Mouse (Mus musculus) MEL (cell line): ENCODE data around the gene Spns1. TPM values are rescaled to one million over a fixed set of nuclear protein-coding genes. Genes with fewer than 3 reads are reported as not detected.

ENCODE experiments used
- DNase-seq: peaks from one replicate; pipeline ENCODE4 v3.0.0; 2011; ENCODE audit warnings: low read depth, low spot score
- H3K27ac ChIP-seq: 2 replicates; pipeline ENCODE4 v1.5.1; 2012; ENCODE audit warnings: low read depth, mild to moderate bottlenecking, control low read depth, low read length, moderate library complexity; ENCODE audit not compliant: control insufficient read depth
- H3K27me3 ChIP-seq, 2 experiments: fragments of 150-350 bp in 1 of 2; sonication (generic) in 1 of 2; 2 replicates each; pipeline ENCODE4 v1.6.1; 2012; ENCODE audit warnings: low read length in 2 of 2, mild to moderate bottlenecking in 2 of 2, improper control_type of control experiment in 1 of 2, moderate library complexity in 1 of 2; ENCODE audit not compliant: insufficient read depth in 2 of 2, control insufficient read depth in 1 of 2
- H3K36me3 ChIP-seq, 2 experiments: 2 replicates each; pipeline ENCODE4 v1.6.1; 2012 to 2014; ENCODE audit warnings: low read length in 2 of 2, improper control_type of control experiment in 1 of 2, inconsistent platforms in 1 of 2, mild to moderate bottlenecking in 1 of 2; ENCODE audit not compliant: insufficient read depth in 2 of 2, control insufficient read depth in 1 of 2
- H3K4me1 ChIP-seq, 2 experiments: fragments of 150-350 bp in 1 of 2; sonication (generic) in 1 of 2; 2 replicates each; pipeline ENCODE4 v1.6.1; 2012; ENCODE audit warnings: low read length in 2 of 2, improper control_type of control experiment in 1 of 2, mild to moderate bottlenecking in 1 of 2; ENCODE audit not compliant: insufficient read depth in 2 of 2, control insufficient read depth in 1 of 2
- H3K4me3 ChIP-seq, 2 experiments: fragments of 150-350 bp in 1 of 2; sonication (generic) in 1 of 2; 2 replicates each; pipeline ENCODE4 v1.5.1; 2012; ENCODE audit warnings: low read depth in 2 of 2, low read length in 2 of 2, mild to moderate bottlenecking in 2 of 2, moderate library complexity in 2 of 2, control low read depth in 1 of 2, improper control_type of control experiment in 1 of 2; ENCODE audit not compliant: control insufficient read depth in 1 of 2, insufficient read depth in 1 of 2
- H3K79me2 ChIP-seq: 2 replicates; pipeline ENCODE4 v1.6.1; 2012; ENCODE audit warnings: mild to moderate bottlenecking, low read length, moderate library complexity; ENCODE audit not compliant: control insufficient read depth, poor library complexity, insufficient read depth
- H3K9ac ChIP-seq: 2 replicates; pipeline ENCODE4 v1.6.1; 2012; ENCODE audit warnings: low read depth, mild to moderate bottlenecking, control low read depth, low read length, moderate library complexity; ENCODE audit not compliant: control insufficient read depth, poor library complexity, severe bottlenecking
- H3K9me3 ChIP-seq: fragments of 150-350 bp; sonication (generic); replicated peaks from 2 replicates; pipeline ENCODE4 v1.6.1; 2012; ENCODE audit warnings: mild to moderate bottlenecking, low read length, improper control_type of control experiment, moderate library complexity; ENCODE audit not compliant: insufficient read depth
- BHLHE40 ChIP-seq: IDR thresholded peaks from 2 replicates; pipeline ENCODE4 v1.6.1; 2012; ENCODE audit warnings: low read depth, mild to moderate bottlenecking, inconsistent platforms, low read length, improper control_type of control experiment, borderline replicate concordance
- CHD2 ChIP-seq: IDR thresholded peaks from 2 replicates; pipeline ENCODE4 v1.6.1; 2011; ENCODE audit warnings: low read length, improper control_type of control experiment
- E2F4 ChIP-seq: IDR thresholded peaks from 2 replicates; pipeline ENCODE4 v1.6.1; 2011; ENCODE audit warnings: low read depth, low read length, improper control_type of control experiment, borderline replicate concordance
- ELF1 ChIP-seq: IDR thresholded peaks from 2 replicates; pipeline ENCODE4 v1.6.1; 2014; ENCODE audit warnings: low read depth, mild to moderate bottlenecking, inconsistent platforms, low read length, improper control_type of control experiment, moderate library complexity
- ETS1 ChIP-seq: IDR thresholded peaks from 2 replicates; pipeline ENCODE4 v1.6.1; 2012; ENCODE audit warnings: low read depth, mild to moderate bottlenecking, inconsistent platforms, low read length, improper control_type of control experiment, moderate library complexity
- JUND ChIP-seq: IDR thresholded peaks from 2 replicates; pipeline ENCODE4 v1.6.1; 2011; ENCODE audit warnings: low read depth, mild to moderate bottlenecking, improper control_type of control experiment, low read length
- KAT2A ChIP-seq: conservative IDR thresholded peaks from 2 replicates; pipeline ENCODE4 v1.6.1; 2012; ENCODE audit warnings: low read depth, low read length, improper control_type of control experiment, inconsistent platforms
- MAFK ChIP-seq: IDR thresholded peaks from 2 replicates; pipeline ENCODE4 v1.6.1; 2011; ENCODE audit warnings: low read depth, mild to moderate bottlenecking, low read length, improper control_type of control experiment, borderline replicate concordance
- MAX ChIP-seq: IDR thresholded peaks from 2 replicates; pipeline ENCODE4 v1.6.1; 2011; ENCODE audit warnings: low read length, improper control_type of control experiment
- MEF2A ChIP-seq: IDR thresholded peaks from 2 replicates; pipeline ENCODE4 v1.6.1; 2014; ENCODE audit warnings: low read depth, mild to moderate bottlenecking, inconsistent platforms, low read length, improper control_type of control experiment; ENCODE audit not compliant: poor library complexity, insufficient replicate concordance, severe bottlenecking; ENCODE audit errors: extremely low read depth
- MXI1 ChIP-seq: IDR thresholded peaks from 2 replicates; pipeline ENCODE4 v1.6.1; 2011; ENCODE audit warnings: mild to moderate bottlenecking, low read depth, low read length, improper control_type of control experiment
- MYC ChIP-seq: IDR thresholded peaks from 2 replicates; pipeline ENCODE4 v1.6.1; 2011; ENCODE audit warnings: low read depth, mild to moderate bottlenecking, low read length, improper control_type of control experiment, moderate library complexity
- NELFE ChIP-seq: IDR thresholded peaks from 2 replicates; pipeline ENCODE4 v1.6.1; 2011; ENCODE audit warnings: low read depth, low read length, improper control_type of control experiment
- NRF1 ChIP-seq: IDR thresholded peaks from 2 replicates; pipeline ENCODE4 v1.6.1; 2014; ENCODE audit warnings: low read depth, mild to moderate bottlenecking, inconsistent platforms, low read length, improper control_type of control experiment, moderate library complexity; ENCODE audit not compliant: poor library complexity, insufficient read depth, severe bottlenecking
- RAD21 ChIP-seq: IDR thresholded peaks from 2 replicates; pipeline ENCODE4 v1.6.1; 2011; ENCODE audit warnings: mild to moderate bottlenecking, low read depth, low read length, improper control_type of control experiment
- SMC3 ChIP-seq: IDR thresholded peaks from 2 replicates; pipeline ENCODE4 v1.6.1; 2011; ENCODE audit warnings: low read depth, low read length, improper control_type of control experiment
- UBTF ChIP-seq: IDR thresholded peaks from 2 replicates; pipeline ENCODE4 v1.6.1; 2012; ENCODE audit warnings: low read depth, mild to moderate bottlenecking, inconsistent platforms, low read length, improper control_type of control experiment, moderate library complexity, borderline replicate concordance; ENCODE audit not compliant: insufficient read depth
- USF1 ChIP-seq: IDR thresholded peaks from 2 replicates; pipeline ENCODE4 v1.6.1; 2014; ENCODE audit warnings: low read depth, mild to moderate bottlenecking, inconsistent platforms, low read length, improper control_type of control experiment, moderate library complexity
- USF2 ChIP-seq, 2 experiments: IDR thresholded peaks; 2 replicates each; pipeline ENCODE4 v1.6.1; 2011 to 2012; ENCODE audit warnings: improper control_type of control experiment in 2 of 2, low read length in 2 of 2, borderline replicate concordance in 1 of 2, inconsistent platforms in 1 of 2, low read depth in 1 of 2, mild to moderate bottlenecking in 1 of 2; ENCODE audit not compliant: insufficient read depth in 1 of 2
- ZC3H11A ChIP-seq: IDR thresholded peaks from 2 replicates; pipeline ENCODE4 v1.6.1; 2012; ENCODE audit warnings: low read depth, mild to moderate bottlenecking, inconsistent platforms, low read length, improper control_type of control experiment
- ZMIZ1 ChIP-seq: IDR thresholded peaks from 2 replicates; pipeline ENCODE4 v1.6.1; 2012; ENCODE audit warnings: low read depth, mild to moderate bottlenecking, inconsistent platforms, low read length, improper control_type of control experiment, moderate library complexity
- ZNF384 ChIP-seq: IDR thresholded peaks from 2 replicates; pipeline ENCODE4 v1.6.1; 2012; ENCODE audit warnings: low read depth, mild to moderate bottlenecking, inconsistent platforms, low read length, improper control_type of control experiment
- polyA plus RNA-seq, 2 experiments: library from polyadenylated mRNA; stranded (reverse) in 1 of 2; unstranded in 1 of 2; fragments of >175 nt in 1 of 2; fragments of >200 nt in 1 of 2; gene quantifications; 2 replicates each; pipeline versions ENCODE4 v1.2.1 to v1.2.4; 2012; ENCODE audit warnings: low replicate concordance in 2 of 2, low read depth in 1 of 2; ENCODE audit not compliant: insufficient read length in 2 of 2, insufficient read depth in 1 of 2, missing spikeins in 1 of 2
- total RNA-seq: library from RNA; depleted of rRNA; stranded (reverse); fragments of 300-350 nt; gene quantifications from 2 replicates; pipeline ENCODE4 v1.2.3, GENCODE M21; 2012

Gene Spns1
- total and polyA plus RNA-seq, 3 experiments: 28.9 to 81.6 TPM; not detected in 1

DNA sequence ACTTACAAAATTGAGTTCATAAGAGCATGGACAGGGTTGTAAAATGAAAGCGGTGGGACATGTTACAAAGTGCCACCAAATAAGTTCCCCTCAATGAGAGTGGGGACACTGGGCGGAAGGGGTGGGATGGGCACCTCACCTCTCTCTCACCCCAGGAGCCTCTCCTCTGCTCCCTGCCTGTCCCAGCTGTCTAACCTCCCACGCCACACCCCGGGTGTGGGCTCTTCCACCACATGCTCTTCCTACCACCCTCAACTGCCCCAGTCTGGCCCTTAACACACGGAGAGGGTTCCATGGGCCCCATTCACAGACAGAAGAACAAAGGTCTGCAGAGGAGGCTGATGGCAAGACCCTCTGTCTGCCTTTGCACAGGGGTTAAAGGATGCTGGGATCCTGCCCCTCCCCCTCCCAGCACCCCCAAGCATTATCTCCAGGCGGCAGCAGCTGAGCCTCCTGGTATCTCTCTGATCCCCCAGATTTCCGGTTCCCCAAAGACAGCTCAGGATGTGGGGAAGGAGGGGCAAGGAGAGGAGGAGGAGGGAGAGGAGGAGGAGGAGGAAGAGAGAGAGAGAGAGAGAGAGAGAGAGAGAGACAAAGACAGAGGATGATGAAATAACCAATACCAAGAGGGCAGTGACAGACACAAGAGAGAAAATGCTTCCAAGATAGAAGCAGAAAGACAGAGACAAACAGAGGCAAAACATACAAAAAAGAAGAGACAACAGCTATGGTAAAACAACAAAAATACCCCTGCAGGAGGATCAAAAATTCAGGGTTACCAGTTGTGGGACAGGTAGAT, 20.3 kb downstream of the Spns1 start (continued):
- TF ChIP-seq BHLHE40 (peak; percentile 78), ELF1 (peak; percentile 70), NELFE (peak; percentile 55), NRF1 (no peak)

DNA sequence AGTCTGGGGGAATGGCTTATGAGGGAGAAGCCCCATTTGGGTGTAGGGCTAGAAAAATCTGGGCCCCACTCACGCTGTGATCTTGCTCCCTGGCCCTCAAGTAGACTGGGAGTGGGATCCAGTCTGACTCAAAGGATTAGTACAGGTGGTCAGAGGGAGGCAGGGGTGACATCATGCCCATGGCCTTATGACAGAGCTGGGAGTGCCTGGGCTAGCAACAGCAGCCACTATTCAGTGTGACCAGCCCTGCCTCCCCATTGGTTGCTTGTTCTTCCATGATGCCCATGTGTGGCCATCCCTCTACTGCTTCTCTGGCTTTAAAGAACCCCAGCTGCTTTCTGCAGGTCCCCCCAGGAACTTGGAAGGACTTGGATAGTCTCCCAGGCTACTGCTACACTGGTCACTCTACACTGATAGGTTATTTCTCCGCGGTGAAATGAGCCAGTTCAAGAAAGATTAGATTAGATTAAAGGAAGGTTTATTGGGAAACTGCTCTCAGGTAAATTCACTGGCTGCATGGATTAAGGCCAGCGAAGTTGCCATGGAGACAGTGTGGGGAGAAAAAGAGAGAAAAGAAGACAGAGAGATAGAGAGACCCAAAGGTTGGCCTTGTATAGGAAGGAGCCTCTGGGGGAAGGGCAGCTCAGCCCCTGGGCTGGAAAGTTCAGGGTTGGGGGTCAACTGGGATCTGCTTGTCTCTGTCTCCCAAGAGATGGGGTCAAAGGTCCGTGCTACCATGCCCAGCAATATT, 21.2 kb downstream of the Spns1 start:
- Histone ChIP-seq H3K9ac (peak overlapping the region; percentile 82), H3K36me3 (peaks cover 0 to 23% of the 10 kb centered on the region in 2 experiments; a peak in 2 of 4 replicates), H3K27me3 (no peaks in the 10 kb centered on the region), H3K27ac (peak overlapping the region; percentile 99), H3K4me3 (peak overlapping the region; percentile 48 to 58), H3K4me1 (peaks cover 5 to 37% of the 10 kb centered on the region in 2 experiments), H3K9me3 (no peaks in the 10 kb centered on the region), H3K79me2 (no peaks in the 10 kb centered on the region; the same call in 1 of the 2 replicates)
- no peak for TF ChIP-seq ZC3H11A
- TF ChIP-seq ELF1: no peak
- no peak for TF ChIP-seq CHD2
- TF ChIP-seq MEF2A: no peak
- TF ChIP-seq KAT2A: no peak
- no peak for TF ChIP-seq USF1
- no peak for TF ChIP-seq NELFE
- peak; percentile 77 for DNase-seq

DNA sequence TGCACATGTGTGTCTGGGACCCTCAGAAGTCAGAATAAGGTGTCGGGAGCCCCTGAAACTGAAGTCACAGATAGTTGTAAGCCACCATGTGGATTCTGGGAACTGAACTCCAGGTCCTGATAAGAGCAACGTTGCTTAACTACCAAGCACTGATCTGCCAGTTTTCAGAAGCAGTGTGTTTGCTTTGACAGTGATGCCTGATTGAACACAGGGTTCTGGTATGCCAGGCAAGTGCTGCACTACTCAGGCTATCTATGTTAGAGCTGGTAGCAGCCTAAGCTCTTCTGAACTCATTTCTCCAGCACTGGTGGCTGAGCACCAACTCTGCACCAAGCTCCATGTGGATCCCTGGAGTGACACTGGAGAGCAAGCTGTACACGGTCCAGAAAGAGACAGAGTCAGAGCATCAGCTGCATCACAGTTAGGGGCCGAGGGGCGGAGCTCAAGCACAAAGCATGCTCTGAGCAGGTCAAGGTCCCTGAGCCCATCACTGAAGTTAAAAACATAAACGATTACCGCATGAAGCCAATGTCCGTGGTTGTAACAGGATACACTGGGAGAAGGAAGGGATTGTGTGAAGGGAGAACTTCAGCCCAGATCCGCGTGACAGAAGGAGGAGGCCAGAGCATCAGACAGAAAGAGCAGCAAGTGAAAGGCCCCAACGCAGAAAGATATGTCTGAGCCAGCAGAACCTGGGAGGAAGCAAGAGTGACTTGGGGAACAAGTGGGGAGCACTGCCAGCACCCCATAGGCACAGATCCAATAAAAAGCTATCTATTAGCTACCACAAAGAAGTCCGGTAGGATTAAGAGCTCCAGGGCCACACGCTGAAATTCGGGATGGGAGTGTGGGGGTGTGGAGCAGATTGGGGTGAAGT, 22.3 kb downstream of the Spns1 start:
- H3K27ac ChIP-seq: peak overlapping the region; percentile 99
- no peaks in the 10 kb centered on the region for H3K9me3 ChIP-seq
- DNase-seq: peak; percentile 86
- no peaks in the 10 kb centered on the region for H3K27me3 ChIP-seq
- H3K4me3 ChIP-seq: peak overlapping the region; percentile 48 to 58
- H3K9ac ChIP-seq: peak overlapping the region; percentile 82
- peaks cover 0 to 23% of the 10 kb centered on the region in 2 experiments; a peak in 2 of 4 replicates for H3K36me3 ChIP-seq
- no peaks in the 10 kb centered on the region; the same call in 1 of the 2 replicates for H3K79me2 ChIP-seq
- H3K4me1 ChIP-seq: peaks cover 5 to 36% of the 10 kb centered on the region in 2 experiments
- TF ChIP-seq MXI1 (peak; percentile 84), ZMIZ1 (peak; percentile 59; the same call in 1 of the 2 replicates), NELFE (peak; percentile 66), ZNF384 (no peak), JUND (no peak), SMC3 (no peak), ZC3H11A (no peak), UBTF (no peak), MAFK (no peak), ELF1 (no peak), MAX (peak; percentile 73), USF2 (IDR thresholded peaks at IDR 0.05; ENCODE audit: borderline replicate concordance in 1 of 2, insufficient read depth in 1 of 2, low read depth in 1 of 2, low read length in 2 of 2) (no peak), ETS1 (peak; percentile 73; the same call in 1 of the 2 replicates), E2F4 (no peak), BHLHE40 (no peak), MYC (peak; percentile 95), RAD21 (no peak)
